Mouse (Mus musculus) E14TG2a.4 (cell line): ENCODE results near the gene Atxn1.

Experiments
- H3K27me3 ChIP-seq: 2 replicates; pipeline ENCODE4 v1.6.1; 2014; ENCODE audit warnings: low read length, control low read depth; ENCODE audit not compliant: insufficient read depth
- H3K36me3 ChIP-seq: 2 replicates; pipeline ENCODE4 v1.6.1; 2014; ENCODE audit warnings: low read length, control low read depth; ENCODE audit not compliant: insufficient read depth
- H3K4me1 ChIP-seq: replicated peaks from 2 replicates; pipeline ENCODE4 v1.6.1; 2014; ENCODE audit warnings: low read depth, low read length, control low read depth
- H3K4me3 ChIP-seq: replicated peaks from 2 replicates; pipeline ENCODE4 v1.5.1; 2014; ENCODE audit warnings: mild to moderate bottlenecking, low read length
- H3K9me3 ChIP-seq: 2 replicates; pipeline ENCODE4 v1.6.1; 2014; ENCODE audit warnings: low read length, control low read depth
- CTCF ChIP-seq: conservative IDR thresholded peaks from 2 replicates; pipeline ENCODE4 v1.5.1; 2014; ENCODE audit warnings: low read length
- NANOG ChIP-seq: IDR thresholded peaks from 2 replicates; pipeline ENCODE4 v1.6.1; 2014; ENCODE audit warnings: borderline replicate concordance, low read length, mixed read lengths
- POU5F1 ChIP-seq: IDR thresholded peaks from 2 replicates; pipeline ENCODE4 v1.6.1; 2014; ENCODE audit warnings: low read length, borderline replicate concordance

Gene Atxn1

DNA sequence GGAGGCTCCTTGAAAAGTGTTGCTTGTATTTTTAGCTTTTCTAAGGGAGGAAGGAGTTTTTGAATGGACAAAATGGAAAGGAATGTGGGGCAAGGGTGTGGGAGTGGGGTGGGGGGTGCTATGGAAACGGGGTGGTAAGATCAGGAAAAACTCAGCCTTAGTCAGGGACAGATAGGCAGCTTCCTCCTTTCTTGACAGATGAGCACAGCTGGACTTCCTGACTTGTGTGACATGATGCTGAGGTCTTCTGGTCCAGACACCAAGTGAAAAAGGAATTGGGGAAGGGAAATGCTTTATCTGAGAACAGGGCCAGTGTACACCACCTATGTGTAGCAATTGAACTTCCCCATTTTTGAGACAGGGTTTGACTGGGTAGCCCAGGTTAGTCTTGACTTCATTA lies 214.9 kb downstream of the Atxn1 start:
- Histone ChIP-seq H3K27me3 (no peaks in the 10 kb centered on the region), H3K4me1 (peaks cover 12% of the 10 kb centered on the region; the same call in 1 of the 2 replicates), H3K36me3 (no peaks in the 10 kb centered on the region), H3K4me3 (no peak overlapping the region), H3K9me3 (no peaks in the 10 kb centered on the region)
- TF ChIP-seq CTCF (no peak), NANOG (no peak), POU5F1 (no peak)

- H3K36me3 ChIP-seq: no peaks in the 10 kb centered on the region
- H3K4me1 ChIP-seq: peaks cover 12% of the 10 kb centered on the region; the same call in 1 of the 2 replicates
- no peak for TF ChIP-seq NANOG
- no peak for TF ChIP-seq CTCF
- H3K9me3 ChIP-seq: no peaks in the 10 kb centered on the region
- no peak overlapping the region for H3K4me3 ChIP-seq
- no peaks in the 10 kb centered on the region for H3K27me3 ChIP-seq
These were observed 215.6 kb downstream of the Atxn1 start for GRCm38 (mm10) chr13:45749222-45749621.

GRCm38 (mm10) chr13:45748691-45749090 lies 216.1 kb downstream of the Atxn1 start:
- Histone ChIP-seq H3K4me1 (peaks cover 12% of the 10 kb centered on the region; the same call in 1 of the 2 replicates), H3K27me3 (no peaks in the 10 kb centered on the region), H3K36me3 (no peaks in the 10 kb centered on the region), H3K4me3 (no peak overlapping the region), H3K9me3 (no peaks in the 10 kb centered on the region)
- TF ChIP-seq NANOG (no peak), POU5F1 (no peak), CTCF (no peak)

DNA sequence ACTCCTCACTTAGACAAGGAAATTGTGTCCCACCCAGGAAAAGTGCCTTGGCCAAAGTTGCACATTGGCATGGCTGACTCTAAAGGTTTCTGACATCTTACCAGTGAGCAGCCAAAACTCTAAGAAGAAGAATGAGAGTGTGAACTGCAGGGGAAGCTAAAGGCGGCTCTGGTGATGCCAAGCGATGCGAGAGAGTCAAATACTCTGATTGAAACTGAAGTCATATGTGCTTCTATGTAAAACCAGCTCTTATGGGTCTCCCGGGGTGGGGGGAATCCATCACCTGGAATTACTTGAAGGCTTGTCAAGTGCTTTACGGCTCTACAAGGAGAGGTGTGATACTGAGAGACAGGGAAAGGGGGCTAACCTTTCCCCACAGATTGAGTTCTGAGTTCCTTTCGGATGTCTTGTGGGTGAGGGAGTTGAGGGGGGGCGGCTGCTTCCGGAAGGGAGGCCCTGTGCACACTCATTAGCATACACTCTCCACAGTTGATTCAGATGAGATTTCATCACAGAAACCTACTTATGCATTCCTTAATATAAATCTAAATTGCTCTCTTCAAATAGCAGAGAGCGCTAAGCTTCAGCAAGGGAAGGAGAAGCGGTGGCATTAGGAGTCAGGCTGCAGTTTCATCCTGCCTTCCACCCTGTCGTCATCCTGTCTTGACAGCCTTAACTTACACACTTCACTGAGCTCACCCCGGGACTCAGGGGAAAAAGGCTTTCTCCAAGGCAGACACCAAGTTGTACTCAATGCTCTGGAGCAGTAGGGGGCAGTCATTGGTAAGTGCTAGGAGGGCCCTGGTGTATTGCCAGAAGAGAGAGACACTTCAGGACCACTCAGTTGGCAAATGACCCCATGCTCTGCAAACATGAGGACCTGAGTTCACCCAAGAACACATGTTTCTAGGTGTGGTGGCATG lies 218.7 kb downstream of the Atxn1 start:
- Histone ChIP-seq H3K4me3 (no peak overlapping the region), H3K27me3 (no peaks in the 10 kb centered on the region), H3K4me1 (peaks cover 12% of the 10 kb centered on the region; the same call in 1 of the 2 replicates), H3K36me3 (no peaks in the 10 kb centered on the region), H3K9me3 (no peaks in the 10 kb centered on the region)
- TF ChIP-seq CTCF: no peak
- TF ChIP-seq POU5F1: no peak
- no peak for TF ChIP-seq NANOG

- H3K27me3 ChIP-seq: no peaks in the 10 kb centered on the region
- H3K4me1 ChIP-seq: peaks cover 7% of the 10 kb centered on the region; the same call in 1 of the 2 replicates
- no peaks in the 10 kb centered on the region for H3K36me3 ChIP-seq
- TF ChIP-seq POU5F1 (no peak), NANOG (no peak), CTCF (no peak)
- no peak overlapping the region for H3K4me3 ChIP-seq
- H3K9me3 ChIP-seq: no peaks in the 10 kb centered on the region
These were observed 219.9 kb downstream of the Atxn1 start for GRCm38 (mm10) chr13:45744803-45745432.

GRCm38 (mm10) chr13:45743848-45744247 lies 221.0 kb downstream of the Atxn1 start:
- no peaks in the 10 kb centered on the region for H3K36me3 ChIP-seq
- H3K4me1 ChIP-seq: no peaks in the 10 kb centered on the region
- H3K4me3 ChIP-seq: no peak overlapping the region
- no peaks in the 10 kb centered on the region; the same call in 1 of the 2 replicates for H3K27me3 ChIP-seq
- H3K9me3 ChIP-seq: no peaks in the 10 kb centered on the region
- TF ChIP-seq NANOG: no peak
- no peak for TF ChIP-seq CTCF
- TF ChIP-seq POU5F1: no peak

GRCm38 (mm10) chr13:45740369-45740768 lies 224.4 kb downstream of the Atxn1 start:
- Histone ChIP-seq H3K4me1 (no peaks in the 10 kb centered on the region), H3K27me3 (no peaks in the 10 kb centered on the region; the same call in 1 of the 2 replicates), H3K36me3 (no peaks in the 10 kb centered on the region), H3K9me3 (no peaks in the 10 kb centered on the region), H3K4me3 (no peak overlapping the region)
- TF ChIP-seq POU5F1: no peak

DNA sequence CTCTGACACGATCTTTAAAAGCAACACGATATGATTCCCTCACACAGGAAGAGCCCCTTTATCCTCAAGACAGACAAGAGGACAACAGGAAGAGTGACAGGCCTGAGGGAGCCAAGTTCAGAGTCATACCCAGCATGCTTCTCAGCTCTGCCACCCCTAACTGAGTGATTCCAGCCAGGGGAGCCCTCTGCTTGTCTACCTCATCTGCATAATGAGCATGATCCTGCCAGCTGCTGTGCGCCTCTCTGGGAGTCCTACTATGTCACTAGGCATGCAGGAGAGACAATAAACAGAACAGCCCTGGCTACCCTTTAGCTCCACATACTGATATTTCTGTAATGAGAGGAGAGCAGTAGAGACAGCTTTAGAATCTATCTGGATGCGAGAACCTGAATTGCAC lies 228.6 kb downstream of the Atxn1 start:
- Histone ChIP-seq H3K9me3 (no peaks in the 10 kb centered on the region), H3K4me3 (no peak overlapping the region), H3K4me1 (no peaks in the 10 kb centered on the region), H3K27me3 (no peaks in the 10 kb centered on the region; the same call in 1 of the 2 replicates), H3K36me3 (no peaks in the 10 kb centered on the region)
- no peak for TF ChIP-seq NANOG
- no peak for TF ChIP-seq CTCF
- no peak for TF ChIP-seq POU5F1
